Mouse (Mus musculus) Muller cell, postnatal 12 days (primary cell): ENCODE data around the gene Col26a1.
"Not testable (repeated sequence)": the region's sequence is repeated elsewhere in the genome, so short reads cannot be mapped to it uniquely, and the experiment has no call there.

ENCODE experiments used
- DNase-seq: peaks from one replicate; pipeline ENCODE4 v3.0.0-alpha.2; 2015; ENCODE audit errors: inconsistent ontology term

The Col26a1 gene

DNA sequence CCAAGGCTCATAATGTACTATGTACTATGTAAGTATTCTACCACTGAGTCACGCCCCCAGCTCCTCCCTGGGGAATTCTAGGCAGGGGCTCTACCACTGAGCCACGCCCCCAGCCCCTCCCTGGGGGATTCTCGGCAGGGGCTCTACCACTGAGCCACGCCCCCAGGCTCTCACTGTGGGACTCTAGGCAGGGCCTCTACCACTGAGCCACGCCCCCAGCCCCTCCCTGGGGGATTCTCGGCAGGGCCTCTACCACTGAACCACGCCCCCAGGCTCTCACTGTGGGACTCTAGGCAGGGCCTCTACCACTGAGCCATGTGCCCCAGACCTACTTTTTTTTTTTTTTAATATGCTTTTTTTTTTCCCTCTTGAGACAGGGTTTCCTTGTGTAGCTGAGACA is 129.8 kb downstream of the Col26a1 start:
- DNase-seq: not testable (repeated sequence)

DNA sequence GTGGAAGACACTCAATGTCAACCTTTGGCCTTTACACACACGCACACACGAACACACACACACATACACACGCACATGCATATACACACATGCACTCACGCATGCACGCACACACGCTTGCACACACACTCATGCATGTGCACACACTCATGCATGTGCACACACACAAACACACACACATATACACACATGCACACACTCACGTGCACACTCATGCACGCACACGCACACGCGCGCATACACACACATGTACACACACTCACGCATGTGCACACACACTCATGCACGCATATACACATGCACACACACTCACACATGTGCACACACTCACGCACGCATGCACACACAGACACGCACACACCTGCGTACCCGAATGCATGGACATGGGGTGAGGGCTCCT is 130.9 kb downstream of the Col26a1 start:
- DNase-seq: no peak

DNA sequence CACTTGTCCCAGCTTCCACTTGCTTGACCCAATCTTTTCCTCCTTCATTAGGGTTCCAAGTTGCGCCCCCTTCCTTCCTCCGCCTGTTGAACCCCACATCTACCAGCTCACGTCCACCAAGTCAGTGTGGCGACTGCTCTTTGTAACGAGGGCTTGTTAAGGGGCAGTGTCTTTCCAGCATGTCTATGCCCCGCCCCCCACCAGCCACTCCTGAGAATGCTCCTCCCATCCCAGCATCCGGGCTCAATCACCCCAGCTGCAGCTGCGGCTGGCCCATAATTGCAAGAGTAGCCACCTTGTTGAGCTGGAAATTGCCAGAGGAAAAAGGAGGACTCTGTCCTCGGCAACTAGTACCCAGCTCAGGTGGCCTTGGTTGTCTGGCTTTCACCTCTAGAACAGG is 136.4 kb downstream of the Col26a1 start:
- DNase-seq: no peak

DNA sequence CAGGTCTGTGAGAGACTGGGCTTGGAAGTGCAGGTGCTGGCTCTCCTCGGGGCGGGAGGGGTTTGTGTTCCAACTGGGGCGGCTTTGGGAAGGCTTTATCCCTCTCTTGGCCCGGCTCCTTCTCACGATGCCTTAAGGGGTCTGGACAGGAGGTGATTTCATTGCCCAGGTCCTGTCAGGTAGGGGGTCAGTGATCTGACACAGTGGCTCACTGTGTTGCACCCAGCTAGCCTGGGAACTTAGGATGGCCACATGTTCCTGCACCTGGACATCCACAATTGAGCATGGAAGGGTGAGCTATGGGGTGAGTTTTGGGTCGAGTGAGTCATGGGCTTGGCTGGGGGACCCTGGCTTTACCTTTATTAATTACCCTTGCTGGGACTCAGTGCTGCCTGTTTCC is 144.1 kb downstream of the Col26a1 start:
- DNase-seq: no peak

DNA sequence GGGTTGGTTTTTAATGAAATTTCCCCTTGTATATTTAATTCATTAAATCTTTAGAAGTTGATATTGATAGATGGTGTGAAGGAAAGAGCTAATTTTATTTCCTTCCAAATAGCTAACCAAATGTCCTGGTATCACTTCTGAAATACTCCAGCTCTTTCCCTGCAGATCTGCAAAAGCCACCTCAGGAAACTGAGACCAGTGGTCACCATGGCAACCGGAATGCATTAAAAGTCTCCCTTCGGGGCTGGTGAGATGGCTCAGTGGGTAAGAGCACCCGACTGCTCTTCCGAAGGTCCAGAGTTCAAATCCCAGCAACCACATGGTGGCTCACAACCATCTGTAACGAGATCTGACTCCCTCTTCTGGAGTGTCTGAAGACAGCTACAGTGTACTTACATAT is 156.7 kb downstream of the Col26a1 start:
- DNase-seq: not testable (repeated sequence)

DNA sequence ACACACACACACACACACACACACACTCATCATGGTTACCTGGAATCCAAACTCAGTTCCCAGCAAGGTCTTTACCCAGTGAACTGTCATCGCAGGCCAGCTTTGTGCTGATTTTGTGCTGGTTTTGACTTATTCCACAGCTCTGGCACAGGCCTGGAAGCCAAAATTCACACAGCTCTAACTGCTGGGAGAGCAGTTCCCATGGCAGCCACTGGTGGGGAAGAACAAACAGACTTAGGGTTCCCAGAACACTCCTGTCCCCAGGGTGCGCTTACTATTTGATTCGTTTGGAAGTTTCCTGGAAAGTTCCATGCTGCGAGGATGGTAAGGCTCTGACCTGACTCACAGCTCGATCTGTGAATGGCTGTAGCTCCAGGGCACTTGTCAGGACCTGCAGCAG is 161.4 kb downstream of the Col26a1 start:
- DNase-seq: no peak

DNA sequence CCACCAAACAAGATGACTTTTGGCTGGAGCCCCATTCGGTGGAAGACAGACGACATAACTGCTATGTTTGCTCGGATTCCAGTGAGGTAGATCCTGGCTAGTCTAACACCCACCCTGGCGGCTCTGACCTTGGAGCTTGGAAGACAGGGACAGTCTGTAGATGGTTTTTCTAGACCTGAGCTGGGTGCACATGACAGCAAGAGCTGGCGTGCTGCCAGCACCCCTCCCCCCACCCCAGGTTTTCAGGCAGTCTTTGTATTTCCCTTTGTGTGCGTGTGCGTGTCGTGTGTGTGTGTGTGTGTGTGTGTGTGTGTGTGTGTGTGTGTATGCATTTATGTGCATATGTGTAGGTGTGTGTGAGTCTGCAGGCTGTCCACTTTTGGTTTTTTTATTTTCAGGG is 164.4 kb downstream of the Col26a1 start:
- DNase-seq: no peak

DNA sequence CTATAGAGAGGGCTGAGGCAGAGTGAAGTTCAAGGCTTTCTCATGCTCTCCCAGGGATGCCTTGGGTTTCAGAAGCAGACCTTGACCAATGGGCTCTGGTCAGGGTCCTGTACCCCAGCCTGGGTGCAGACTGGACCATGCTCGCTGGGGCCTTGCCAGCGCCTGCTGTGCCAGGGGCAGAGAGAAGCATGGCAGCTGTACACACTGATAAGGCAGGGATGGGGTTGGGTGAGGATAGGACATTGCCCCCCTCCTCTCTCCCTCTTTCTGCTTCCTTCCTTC is 165.5 kb downstream of the Col26a1 start:
- DNase-seq: no peak

DNA sequence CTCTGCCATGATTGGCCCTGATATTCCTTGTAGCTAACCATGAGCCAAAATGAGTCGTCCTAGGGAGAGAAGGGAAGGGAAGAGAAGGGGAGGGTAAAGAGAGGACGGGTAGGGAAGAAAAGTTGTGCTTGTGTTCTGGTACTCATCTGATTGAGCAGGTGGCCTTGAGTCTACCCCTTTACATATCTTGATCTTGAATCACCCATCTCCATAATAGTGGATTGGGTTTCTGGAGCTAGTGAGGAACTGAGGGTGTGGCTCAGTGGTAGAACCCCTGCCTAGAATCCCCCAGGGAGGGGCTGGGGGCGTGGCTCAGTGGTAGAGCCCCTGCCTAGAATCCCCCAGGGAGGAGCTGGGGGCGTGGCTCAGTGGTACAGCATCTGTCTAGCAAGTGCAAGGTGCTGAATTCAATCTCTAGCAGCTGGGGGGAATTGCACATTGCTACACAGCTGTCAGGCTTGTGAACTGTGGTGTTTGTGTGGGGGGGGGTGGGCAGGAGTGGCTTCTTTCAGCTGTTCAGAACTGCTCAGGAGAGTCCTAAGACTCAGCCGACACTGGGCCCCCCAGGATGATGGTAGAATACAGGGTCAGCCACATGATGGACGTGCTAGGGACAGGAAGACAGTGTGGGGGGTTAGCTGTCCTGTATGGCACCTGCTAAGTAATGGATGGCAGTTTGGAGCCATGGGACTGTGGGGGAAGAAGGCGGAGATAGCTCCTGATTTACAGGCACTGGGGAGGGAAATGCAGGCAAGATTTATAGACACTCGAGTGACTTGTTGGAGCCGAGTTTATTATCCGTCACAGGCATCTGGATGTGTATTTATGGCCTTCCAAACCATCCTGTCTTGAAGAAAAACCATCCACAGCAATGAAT is 166.1 kb downstream of the Col26a1 start:
- DNase-seq: no peak

DNA sequence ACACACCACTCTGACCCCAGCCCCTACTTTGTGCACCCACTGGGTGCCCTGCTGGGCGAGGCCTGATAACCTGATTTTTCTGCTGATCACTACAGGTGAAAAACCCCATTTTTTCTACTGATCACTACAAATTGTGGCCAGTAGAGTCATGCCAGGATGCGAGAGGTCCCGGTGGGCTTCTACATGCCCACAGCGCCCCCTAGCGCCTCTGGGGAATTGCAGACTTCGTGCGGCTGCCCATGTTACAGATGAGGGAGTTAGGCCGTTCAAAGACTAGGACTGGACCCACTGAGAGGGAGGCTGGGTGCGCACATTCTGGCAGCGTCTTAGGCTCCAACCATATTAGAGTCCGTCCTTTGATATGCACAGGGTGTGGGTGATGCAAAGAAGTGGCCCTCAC is 168.1 kb downstream of the Col26a1 start:
- no peak for DNase-seq

DNA sequence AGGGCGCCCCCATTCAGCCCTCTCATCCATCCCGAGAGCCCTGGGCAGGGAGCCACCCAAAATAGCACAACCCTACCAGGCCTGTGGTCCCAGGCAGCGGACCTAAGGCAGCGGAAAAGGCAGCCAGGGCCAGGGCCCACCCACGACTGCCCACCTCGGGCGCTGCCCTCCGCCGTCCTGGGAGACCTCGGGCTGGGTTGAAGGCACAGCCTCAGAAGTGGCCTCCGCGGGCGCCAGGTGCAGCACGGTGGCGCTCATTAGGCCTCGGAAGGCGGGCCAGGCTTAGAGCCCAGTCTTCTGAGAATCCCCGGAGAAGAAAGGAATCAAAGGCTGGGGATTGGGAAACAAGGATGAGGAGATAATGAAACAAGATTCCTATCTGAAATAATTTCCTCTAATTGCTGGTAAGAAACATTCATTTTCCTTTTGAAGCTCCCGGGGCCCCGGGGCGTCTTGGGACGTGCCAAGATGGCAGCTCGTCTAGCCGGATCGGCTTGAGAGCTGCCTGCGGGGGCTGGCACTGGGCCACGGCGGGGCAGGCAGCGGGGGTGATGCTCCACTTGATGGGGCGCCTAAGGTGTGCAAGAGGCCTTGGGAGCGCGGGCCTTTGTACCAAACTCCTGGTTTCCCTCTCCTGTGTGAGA is 168.7 kb downstream of the Col26a1 start:
- DNase-seq: peak; percentile 88

DNA sequence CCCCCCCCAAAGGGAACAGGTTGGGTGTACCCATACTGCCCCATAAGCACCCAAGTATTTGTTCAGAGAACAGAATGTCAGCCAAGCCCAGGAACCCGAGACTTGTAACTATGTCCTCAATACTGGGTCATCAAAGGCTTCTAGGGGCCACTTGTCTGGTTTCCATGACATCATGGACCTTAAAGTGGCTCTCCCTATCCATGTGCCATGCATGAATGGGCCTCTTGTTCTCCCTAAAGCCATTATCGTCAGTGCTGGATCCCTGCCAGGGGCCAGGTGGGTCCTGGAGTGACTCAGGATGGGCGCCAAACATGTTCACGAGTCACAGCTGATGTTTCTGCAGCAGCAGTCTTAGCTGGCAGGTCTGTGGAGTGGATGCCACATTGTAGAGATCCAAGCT is 172.3 kb downstream of the Col26a1 start:
- peak; percentile 71 for DNase-seq

DNA sequence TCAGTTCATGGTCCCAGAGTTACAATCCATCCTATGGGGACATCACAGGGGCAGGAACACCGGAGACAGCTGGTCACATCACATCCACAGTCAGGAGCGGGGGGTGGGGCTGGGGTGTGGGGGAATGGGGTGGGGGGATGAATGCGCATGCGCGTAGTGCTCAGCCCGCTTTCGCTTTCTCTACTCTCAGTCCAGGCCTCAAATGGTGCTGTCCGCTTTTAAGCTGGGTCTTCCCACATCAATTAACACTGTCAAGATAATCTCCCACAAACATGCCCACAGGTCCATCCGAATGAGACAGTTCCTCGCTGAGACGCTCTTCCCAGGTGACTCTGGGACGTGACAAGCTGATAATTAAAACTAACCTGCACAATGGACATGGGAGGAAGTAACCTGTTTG is 174.9 kb downstream of the Col26a1 start:
- no peak for DNase-seq

DNA sequence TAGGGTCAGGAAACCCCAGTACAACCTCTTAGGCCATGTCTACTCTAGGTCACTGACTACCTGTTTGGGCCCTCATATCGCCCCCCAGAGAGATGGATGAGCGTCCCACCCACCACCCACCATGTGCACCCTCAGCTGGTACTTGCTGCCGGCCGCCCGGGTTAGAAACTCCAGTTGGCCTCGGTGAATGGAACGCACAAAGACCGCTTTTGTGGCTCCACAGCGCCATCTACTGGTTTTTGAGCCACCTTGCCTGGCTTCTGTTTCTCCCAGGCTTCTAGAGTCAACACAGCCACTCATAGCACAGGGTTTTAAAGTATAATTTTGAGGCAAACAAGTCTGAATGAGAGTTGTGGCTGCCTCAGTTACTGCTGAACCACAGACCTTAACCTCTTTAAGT is 176.2 kb downstream of the Col26a1 start:
- DNase-seq: peak; percentile 57

DNA sequence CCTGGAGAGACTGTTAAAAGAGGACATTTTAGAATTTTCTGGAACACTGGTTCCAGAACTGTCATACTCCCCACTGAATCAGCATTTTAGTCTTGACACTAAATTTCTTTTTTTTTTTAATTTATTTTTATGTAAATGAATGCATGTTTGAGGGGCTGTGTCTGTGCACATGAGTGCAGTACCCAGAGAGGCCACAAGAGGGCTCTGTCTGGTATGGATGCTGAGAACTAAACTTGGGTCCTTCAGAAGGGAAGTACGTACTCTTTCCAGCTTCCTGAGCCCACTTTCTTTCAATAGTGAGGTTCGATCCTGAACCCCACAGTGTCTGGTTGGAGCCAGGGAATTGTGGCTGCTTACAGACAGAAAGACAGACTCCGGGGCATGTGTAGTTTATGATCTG is 177.5 kb downstream of the Col26a1 start:
- no peak for DNase-seq

DNA sequence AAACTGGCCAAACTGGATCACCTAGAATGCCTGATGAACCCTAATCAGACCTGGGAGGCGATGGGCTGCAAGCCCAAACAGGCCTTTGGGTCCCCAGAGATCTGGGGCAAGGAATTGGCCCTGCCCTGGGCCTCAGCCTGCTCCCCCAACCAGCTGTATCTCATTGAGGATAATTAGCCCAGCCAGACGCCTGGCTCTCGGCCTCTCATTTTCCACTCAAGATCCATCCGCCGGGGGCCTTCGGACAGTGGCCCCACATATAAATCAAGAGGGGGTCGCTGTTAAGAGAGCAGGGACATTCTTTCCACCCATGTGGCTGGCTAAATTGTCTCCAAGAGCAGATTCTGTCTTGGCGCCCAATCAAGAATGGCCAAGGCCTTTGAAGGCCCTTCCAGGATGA is 178.9 kb downstream of the Col26a1 start:
- no peak for DNase-seq

DNA sequence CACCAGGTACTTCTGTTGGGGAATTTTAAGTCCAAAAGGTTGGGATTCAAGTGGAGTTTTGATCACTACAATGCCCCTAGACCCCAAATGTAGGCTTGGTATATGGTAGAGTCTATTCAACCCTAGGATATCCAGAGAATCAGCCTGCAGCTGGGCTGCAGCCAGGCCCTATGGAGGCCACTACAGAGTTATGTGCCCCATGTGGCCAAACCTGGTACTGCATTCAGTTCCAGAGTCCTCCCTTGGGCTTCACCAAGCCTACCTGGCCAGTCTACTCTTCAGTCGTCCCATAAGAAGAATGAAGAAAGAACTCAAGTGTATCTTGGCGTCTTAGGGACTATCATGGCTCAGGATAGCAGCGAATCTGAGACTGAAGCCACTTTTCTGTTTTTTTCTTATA is 179.3 kb downstream of the Col26a1 start:
- no peak for DNase-seq

DNA sequence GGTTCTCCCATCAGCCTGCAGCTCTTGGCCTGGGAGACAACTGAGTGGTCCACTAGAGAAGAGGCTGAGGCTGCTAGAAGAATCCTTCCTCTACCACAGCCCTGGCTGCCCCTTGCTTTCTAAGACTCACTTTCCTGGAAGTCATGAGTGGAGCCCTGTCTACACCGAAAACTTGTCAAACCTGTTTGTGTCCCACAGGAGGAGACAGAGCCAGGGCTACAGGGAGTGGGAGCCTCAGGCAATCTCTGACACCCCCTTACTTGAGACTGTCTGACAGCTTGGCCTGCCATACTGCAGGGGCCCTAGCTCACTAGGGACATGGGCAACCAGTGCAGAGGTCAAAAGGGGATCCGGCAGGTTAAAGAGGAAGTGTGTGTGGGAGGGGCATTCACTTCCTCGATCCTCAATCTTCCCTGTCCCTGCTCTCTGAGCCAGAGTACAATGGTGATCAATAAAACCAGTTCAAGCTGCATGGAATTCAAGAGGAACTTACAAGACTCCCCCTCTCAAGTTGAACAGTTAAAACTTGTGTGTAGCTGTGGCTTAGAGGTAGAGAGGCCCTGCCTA is 180.8 kb downstream of the Col26a1 start:
- no peak for DNase-seq

DNA sequence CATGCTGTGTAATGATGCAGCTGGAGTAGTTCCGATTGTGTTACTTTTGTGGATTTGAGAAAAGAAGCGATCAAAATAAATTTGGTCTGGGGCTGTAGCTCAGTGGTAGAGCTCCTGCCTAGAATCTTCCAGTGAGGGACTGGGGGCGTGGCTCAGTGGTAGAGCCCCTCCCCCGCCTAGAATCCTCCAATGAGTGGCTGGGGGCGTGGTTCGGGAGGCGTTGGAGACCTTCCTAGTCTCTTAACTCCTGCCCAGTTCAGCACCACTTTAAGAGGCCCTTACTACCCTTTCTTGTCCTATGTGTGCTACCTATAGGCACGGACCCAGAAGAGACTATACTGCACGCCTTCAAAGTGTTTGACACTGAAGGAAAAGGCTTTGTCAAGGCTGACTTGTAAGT is 185.4 kb downstream of the Col26a1 start:
- DNase-seq: no peak

DNA sequence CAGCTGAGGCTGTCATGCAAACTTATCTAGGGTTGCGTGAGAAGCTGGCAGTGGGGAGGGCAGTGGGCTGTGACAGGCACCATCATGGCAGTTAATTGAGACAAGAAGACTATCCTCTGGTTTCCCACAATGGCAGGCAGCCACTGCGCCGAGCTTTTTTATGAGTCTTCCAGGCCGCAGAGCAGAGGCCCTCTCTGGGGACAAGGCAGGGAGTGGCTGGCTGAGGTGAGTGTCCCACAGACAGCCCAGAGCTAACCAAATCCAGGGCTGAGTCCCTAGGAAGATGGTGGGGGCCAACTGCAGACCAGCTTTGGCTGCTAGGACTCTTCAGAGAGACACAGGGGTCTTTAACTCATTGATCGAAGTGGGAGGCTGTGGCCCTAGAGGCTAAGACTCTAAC is 186.5 kb downstream of the Col26a1 start:
- no peak for DNase-seq

DNA sequence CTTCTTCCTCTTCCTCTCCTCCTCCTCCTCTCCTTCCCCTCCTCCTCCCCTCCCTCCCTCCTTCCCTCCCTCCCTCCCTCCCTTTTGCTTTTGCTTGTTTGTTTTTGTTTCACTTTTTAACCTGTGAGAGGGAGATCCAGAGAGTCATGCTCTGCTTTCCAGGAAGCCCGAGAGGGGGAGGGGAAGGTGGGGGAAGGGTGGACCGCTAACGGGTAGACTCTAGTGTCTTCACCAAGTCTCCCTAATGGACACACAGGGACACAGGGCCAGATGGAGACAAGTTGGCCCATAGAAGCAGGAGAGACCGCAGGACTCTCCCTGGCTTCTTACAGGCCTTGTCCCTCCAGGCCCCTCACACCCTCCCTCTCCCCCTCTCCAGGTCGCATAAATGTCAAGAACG is 188.0 kb downstream of the Col26a1 start:
- DNase-seq: no peak

DNA sequence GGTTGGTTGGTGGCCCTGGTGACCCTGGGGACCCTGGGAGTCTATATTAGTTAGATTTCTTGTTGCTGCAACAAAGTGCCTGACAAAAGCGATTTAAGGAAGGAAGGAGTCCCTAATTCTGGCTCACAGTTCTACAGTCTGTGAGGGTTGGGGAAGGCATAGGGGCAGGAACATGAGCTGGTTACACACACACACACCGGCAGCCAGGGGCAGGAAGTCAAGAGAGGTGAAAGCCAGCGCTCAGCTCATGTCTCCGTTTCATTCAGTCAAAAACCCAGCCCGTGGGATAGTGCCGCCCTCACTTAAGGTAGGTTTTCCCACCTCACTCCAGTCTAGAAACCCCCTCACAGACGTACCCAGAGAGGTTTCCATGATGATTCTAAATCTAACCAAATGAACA is 189.6 kb downstream of the Col26a1 start:
- DNase-seq: no peak

DNA sequence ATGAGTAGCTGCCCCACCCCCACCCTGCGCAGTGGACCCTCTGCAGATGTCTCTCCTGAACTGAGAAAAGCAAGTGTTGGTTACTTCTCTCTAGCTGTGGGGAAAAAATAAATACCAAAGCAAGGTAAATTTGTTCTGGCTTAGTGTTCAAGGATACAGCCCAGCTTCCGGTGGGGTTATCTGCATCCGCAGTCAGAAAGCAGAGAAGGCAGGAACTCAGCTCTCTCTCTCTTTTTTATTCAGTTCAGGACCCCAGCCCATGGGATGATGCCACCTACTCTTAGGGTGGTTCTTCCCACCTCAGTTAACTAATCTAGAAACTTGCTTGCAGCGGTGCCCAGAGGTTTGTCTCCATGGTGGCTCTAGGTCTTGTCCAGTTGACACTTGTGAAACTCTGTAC is 190.2 kb downstream of the Col26a1 start, which contains the start of gene Myl10:
TSS of gene Myl10 (plus strand) at position 363 of the 400 bp plus-strand sequence.
- no peak for DNase-seq
